Mouse (Mus musculus) hindbrain, embryonic 16.5 days (tissue): ENCODE data around the gene C2cd2l. TPM values are rescaled to one million over a fixed set of nuclear protein-coding genes. Genes with fewer than 3 reads are reported as not detected.

Source experiments
- ATAC-seq: fragments of 200-750 bp; cut with Nextera tagmentation; 2 replicates; pipeline ENCODE4 v1.8.0; 2017; ENCODE audit warnings: moderate TSS enrichment, moderate library complexity
- H3K27ac ChIP-seq: fragments of 300-500 bp; sonication (generic); 2 replicates; pipeline ENCODE4 v1.5.1; 2014; ENCODE audit warnings: low read depth, mild to moderate bottlenecking, control low read depth, low read length, moderate library complexity
- H3K27me3 ChIP-seq: fragments of 300-500 bp; sonication (generic); replicated peaks from 2 replicates; pipeline ENCODE4 v1.6.1; 2014; ENCODE audit warnings: low read length; ENCODE audit not compliant: control insufficient read depth, insufficient read depth
- H3K36me3 ChIP-seq: fragments of 300-500 bp; sonication (generic); 2 replicates; pipeline ENCODE4 v1.6.1; 2014; ENCODE audit warnings: mild to moderate bottlenecking, low read length, moderate library complexity, mixed read lengths; ENCODE audit not compliant: control insufficient read depth, insufficient read depth
- H3K4me1 ChIP-seq: fragments of 300-500 bp; sonication (generic); 2 replicates; pipeline ENCODE4 v1.6.1; 2014; ENCODE audit warnings: low read depth, low read length; ENCODE audit not compliant: control insufficient read depth, insufficient read depth
- H3K4me2 ChIP-seq: fragments of 300-500 bp; sonication (generic); 2 replicates; pipeline ENCODE4 v1.6.1; 2014; ENCODE audit warnings: mild to moderate bottlenecking, low read length, control low read depth, moderate library complexity
- H3K4me3 ChIP-seq: fragments of 300-500 bp; sonication (generic); 2 replicates; pipeline ENCODE4 v1.5.1; 2014; ENCODE audit warnings: mild to moderate bottlenecking, low read length, control low read depth, moderate library complexity
- H3K9ac ChIP-seq: fragments of 300-500 bp; sonication (generic); 2 replicates; pipeline ENCODE4 v1.6.1; 2014; ENCODE audit warnings: low read depth, mild to moderate bottlenecking, control low read depth, low read length, moderate library complexity
- H3K9me3 ChIP-seq: fragments of 300-500 bp; sonication (generic); 2 replicates; pipeline ENCODE4 v1.6.1; 2014; ENCODE audit warnings: mild to moderate bottlenecking, low read length, moderate library complexity; ENCODE audit not compliant: control insufficient read depth
- WGBS: fragments of 180-500 bp; shearing (Covaris S2); extraction: QIAGEN DNeasy Blood & Tissue Kit; methylation state at CpG from one replicate; pipeline ENCODE4 v1.1.7; 2014; 5-methylcytosine and 5-hydroxymethylcytosine counted together
- microRNA-seq: library from miRNA; unstranded; fragments of <30 nt; microRNA quantifications from one replicate; pipeline ENCODE4, GENCODE M21; 2017
- polyA plus RNA-seq: library from polyadenylated mRNA; unstranded; fragments of >200 nt; fragmentation: Nextera tagmentation; extraction: Ambion mirVana; gene quantifications from 2 replicates; pipeline ENCODE4 v1.2.1, GENCODE M21; 2015

The C2cd2l gene
- polyA plus RNA-seq, 1 experiment from 2014 or later = 23.1 TPM

DNA sequence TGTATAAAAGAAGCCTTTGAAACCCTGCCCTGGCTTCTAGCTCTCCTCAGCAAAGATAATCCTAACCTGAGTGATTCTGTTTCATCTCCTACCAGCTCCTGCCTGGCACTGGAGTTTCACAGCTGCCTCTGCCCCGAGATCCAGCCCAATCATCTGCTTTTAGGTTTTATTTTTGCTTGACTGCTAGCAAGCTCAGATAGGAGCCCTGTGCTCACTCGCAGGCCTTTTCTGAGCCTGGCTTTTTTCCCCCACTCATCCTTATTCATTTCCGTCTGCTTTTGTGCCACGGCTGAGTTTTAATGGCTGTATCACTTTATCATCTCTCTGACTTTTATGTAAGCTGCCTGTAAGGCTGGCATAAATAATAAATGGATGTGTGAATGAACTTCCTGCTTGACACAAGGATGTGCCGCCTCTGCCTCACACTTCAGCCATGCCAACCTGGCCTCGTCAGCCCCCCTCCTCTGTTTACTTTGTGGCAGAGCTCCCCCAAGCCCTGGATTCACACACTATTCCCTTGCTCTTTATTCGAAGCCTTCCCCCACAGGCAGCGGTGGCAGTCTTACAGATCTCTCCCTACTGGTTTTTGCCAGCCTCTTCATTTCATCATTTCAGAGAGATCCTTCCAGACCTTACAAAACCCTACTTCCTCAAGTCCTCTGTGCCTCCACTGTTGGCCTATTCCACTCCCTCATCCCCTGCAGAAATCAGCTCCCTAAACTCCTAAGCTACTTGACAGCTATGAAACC lies 53.4 kb downstream of the C2cd2l start:
- no peak for ATAC-seq
- H3K4me2 ChIP-seq = no peak overlapping the region
- peak overlapping the region; percentile 12; the same call in 1 of the 2 replicates for H3K27ac ChIP-seq
- H3K27me3 ChIP-seq = no peaks in the 10 kb centered on the region
- H3K4me3 ChIP-seq = no peak overlapping the region
- no peaks in the 10 kb centered on the region for H3K9me3 ChIP-seq
- peak overlapping the region; percentile 43 for H3K9ac ChIP-seq
- no peaks in the 10 kb centered on the region for H3K36me3 ChIP-seq
- peaks cover 13% of the 10 kb centered on the region for H3K4me1 ChIP-seq
- 50% methylated on average over 8 of the region's 8 CpGs for WGBS

GRCm38 (mm10) chr9:44261388-44261787 lies 58.7 kb downstream of the C2cd2l start:
- Histone ChIP-seq H3K27ac (no peak overlapping the region), H3K9ac (no peak overlapping the region), H3K27me3 (no peaks in the 10 kb centered on the region), H3K4me3 (no peak overlapping the region), H3K9me3 (no peaks in the 10 kb centered on the region), H3K4me2 (no peak overlapping the region), H3K4me1 (peaks cover 4% of the 10 kb centered on the region; the same call in 1 of the 2 replicates), H3K36me3 (no peaks in the 10 kb centered on the region)
- no peak for ATAC-seq
- 80% methylated on average over 14 of the region's 14 CpGs for WGBS

Small RNA genes within 50 kb of the gene (microRNA-seq; reads per million reads assigned to microRNA genes)
- not detected for gene Gm44335

Other genes with a start within 250 kb of the C2cd2l start
- gene Mfrp, start 218.6 kb downstream of the C2cd2l start, polyA plus RNA-seq = 0.20 and 0.31 TPM in 2 replicates
- 8.5 and 9.5 TPM in 2 replicates for gene C1qtnf5, start 213.0 kb downstream of the C2cd2l start, polyA plus RNA-seq
- gene Gm49380, start 206.8 kb downstream of the C2cd2l start, polyA plus RNA-seq = 0.14 and 0.24 TPM in 2 replicates
- gene Rnf26, start 206.8 kb downstream of the C2cd2l start, polyA plus RNA-seq = 33.0 and 37.8 TPM in 2 replicates
- 12.3 and 15.3 TPM in 2 replicates for gene Mcam, start 185.8 kb downstream of the C2cd2l start, polyA plus RNA-seq
- gene Cbl, start 86.2 kb downstream of the C2cd2l start, polyA plus RNA-seq = 17.4 and 20.3 TPM in 2 replicates
- gene Ccdc153, start 79.6 kb downstream of the C2cd2l start, polyA plus RNA-seq = not detected in 2 replicates
- gene Pdzd3, start 68.8 kb downstream of the C2cd2l start, polyA plus RNA-seq = 0.38 and 0.40 TPM in 2 replicates
- gene Nlrx1, start 51.7 kb downstream of the C2cd2l start, polyA plus RNA-seq = 4.7 and 5.4 TPM in 2 replicates
- gene Abcg4, start 31.7 kb downstream of the C2cd2l start, polyA plus RNA-seq = 33.7 and 36.2 TPM in 2 replicates
- gene Hinfp, start 14.6 kb downstream of the C2cd2l start, polyA plus RNA-seq = 22.3 and 26.6 TPM in 2 replicates
- gene Dpagt1, start 5.7 kb upstream of the C2cd2l start, polyA plus RNA-seq = 32.5 and 42.6 TPM in 2 replicates
- 106 and 143 TPM in 2 replicates for gene H2afx, start 14.4 kb upstream of the C2cd2l start, polyA plus RNA-seq
- 64.0 and 67.4 TPM in 2 replicates for gene Hmbs, start 23.9 kb upstream of the C2cd2l start, polyA plus RNA-seq
- gene Vps11, start 41.4 kb upstream of the C2cd2l start, polyA plus RNA-seq = 43.5 and 46.4 TPM in 2 replicates
- 25.3 and 29.0 TPM in 2 replicates for gene Hyou1, start 59.2 kb upstream of the C2cd2l start, polyA plus RNA-seq
- 56.8 and 60.2 TPM in 2 replicates for gene Slc37a4, start 76.6 kb upstream of the C2cd2l start, polyA plus RNA-seq
- gene Rps25, start 86.9 kb upstream of the C2cd2l start, polyA plus RNA-seq = 742 and 834 TPM in 2 replicates
- 293 and 308 TPM in 2 replicates for gene Trappc4, start 87.3 kb upstream of the C2cd2l start, polyA plus RNA-seq
- 32.3 and 32.4 TPM in 2 replicates for gene Ccdc84, start 98.3 kb upstream of the C2cd2l start, polyA plus RNA-seq
- gene Foxr1, start 120.9 kb upstream of the C2cd2l start, polyA plus RNA-seq = not detected in 2 replicates
- not detected in 2 replicates for gene Upk2, start 134.7 kb upstream of the C2cd2l start, polyA plus RNA-seq
- gene Bcl9l, start 162.5 kb upstream of the C2cd2l start, polyA plus RNA-seq = 9.7 and 11.1 TPM in 2 replicates
- gene Cxcr5, start 241.6 kb upstream of the C2cd2l start, polyA plus RNA-seq = not detected in 2 replicates